Mouse (Mus musculus) intestine, embryonic 16.5 days (tissue): ENCODE measurements around the gene Zfp14. TPM values are rescaled to one million over a fixed set of nuclear protein-coding genes. Genes with fewer than 3 reads are reported as not detected.

Experiments used
- ATAC-seq: fragments of 200-750 bp; cut with Nextera tagmentation; 2 replicates; pipeline ENCODE4 v1.8.0; 2017; ENCODE audit warnings: moderate TSS enrichment, moderate library complexity
- H3K27ac ChIP-seq: fragments of 300-500 bp; sonication (generic); 2 replicates; pipeline ENCODE4 v1.5.1; 2014; ENCODE audit warnings: mild to moderate bottlenecking, low read length
- H3K27me3 ChIP-seq: fragments of 300-500 bp; sonication (generic); replicated peaks from 2 replicates; pipeline ENCODE4 v1.6.1; 2014; ENCODE audit warnings: low read length, control low read depth, mixed read lengths; ENCODE audit not compliant: control insufficient read depth, insufficient read depth
- H3K36me3 ChIP-seq: fragments of 300-500 bp; sonication (generic); 2 replicates; pipeline ENCODE4 v1.6.1; 2014; ENCODE audit warnings: low read length, control low read depth; ENCODE audit not compliant: control insufficient read depth, insufficient read depth
- H3K4me1 ChIP-seq: fragments of 300-500 bp; sonication (generic); 2 replicates; pipeline ENCODE4 v1.6.1; 2014; ENCODE audit warnings: low read length, control low read depth, mixed read lengths; ENCODE audit not compliant: control insufficient read depth, insufficient read depth
- H3K4me2 ChIP-seq: fragments of 300-500 bp; sonication (generic); 2 replicates; pipeline ENCODE4 v1.6.1; 2014; ENCODE audit warnings: low read depth, low read length, control low read depth
- H3K4me3 ChIP-seq: fragments of 300-500 bp; sonication (generic); 2 replicates; pipeline ENCODE4 v1.5.1; 2014; ENCODE audit warnings: mild to moderate bottlenecking, low read length
- H3K9ac ChIP-seq: fragments of 300-500 bp; sonication (generic); 2 replicates; pipeline ENCODE4 v1.6.1; 2014; ENCODE audit warnings: low read depth, low read length
- H3K9me3 ChIP-seq: fragments of 300-500 bp; sonication (generic); 2 replicates; pipeline ENCODE4 v1.6.1; 2016; ENCODE audit warnings: low read length, control low read depth; ENCODE audit not compliant: control insufficient read depth
- WGBS: fragments of 180-500 bp; shearing (Covaris S2); extraction: QIAGEN DNeasy Blood & Tissue Kit; methylation state at CpG from one replicate; pipeline ENCODE4 v1.1.7; 2014; 5-methylcytosine and 5-hydroxymethylcytosine counted together
- polyA plus RNA-seq: library from polyadenylated mRNA; unstranded; fragments of >200 nt; fragmentation: Nextera tagmentation; extraction: Ambion mirVana; gene quantifications from 2 replicates; pipeline ENCODE4 v1.2.1, GENCODE M21; 2015

The Zfp14 gene
- 2.0 and 2.2 TPM in 2 replicates for polyA plus RNA-seq

GRCm38 (mm10) chr7:30050882-30051548, at the start of gene Zfp14:
Gene Zfp14, minus strand, starts transcription at chr7:30051380.
- Histone ChIP-seq H3K27me3 (no peaks in the 10 kb centered on the region), H3K36me3 (no peaks in the 10 kb centered on the region), H3K9me3 (no peaks in the 10 kb centered on the region), H3K4me3 (peak within 1 kb of the TSS; percentile 80), H3K4me2 (peak within 1 kb of the TSS; percentile 90), H3K27ac (peak within 1 kb of the TSS; percentile 67; the same call in 1 of the 2 replicates), H3K9ac (peak within 1 kb of the TSS; percentile 81), H3K4me1 (peaks cover 3% of the 10 kb centered on the region; the same call in 1 of the 2 replicates)
- under 1% methylated on average over 40 of the region's 40 CpGs for WGBS
- peak; percentile 99 for ATAC-seq

DNA sequence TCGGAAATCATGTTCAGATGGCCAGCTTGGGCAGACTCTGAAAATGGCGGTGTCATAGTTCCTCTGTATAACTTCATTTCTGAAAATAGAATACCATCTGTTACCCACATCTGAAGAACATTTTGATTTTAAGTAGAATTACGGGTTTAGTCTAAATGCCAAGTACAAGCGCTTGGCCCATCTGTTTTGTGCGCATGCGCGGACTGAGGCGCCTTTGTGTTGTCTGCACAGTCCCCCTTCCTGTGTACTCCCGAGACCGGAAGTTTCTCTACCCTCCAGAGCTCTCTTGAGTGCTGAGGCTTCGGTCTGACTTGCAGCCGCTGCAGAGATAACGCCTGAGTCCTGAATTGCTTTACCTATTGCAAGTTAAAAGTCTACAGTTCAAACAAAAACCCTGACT, 48.1 kb upstream of the Zfp14 start:
- H3K9me3 ChIP-seq = peaks cover 7% of the 10 kb centered on the region; the same call in 1 of the 2 replicates
- no peak for ATAC-seq
- H3K36me3 ChIP-seq = peaks cover 18% of the 10 kb centered on the region
- H3K9ac ChIP-seq = no peak overlapping the region
- no peaks in the 10 kb centered on the region for H3K27me3 ChIP-seq
- H3K4me1 ChIP-seq = peaks cover 7% of the 10 kb centered on the region; the same call in 1 of the 2 replicates
- WGBS = 93% methylated on average over 13 of the region's 13 CpGs
- no peak overlapping the region for H3K27ac ChIP-seq
- no peak overlapping the region for H3K4me3 ChIP-seq
- H3K4me2 ChIP-seq = no peak overlapping the region

DNA sequence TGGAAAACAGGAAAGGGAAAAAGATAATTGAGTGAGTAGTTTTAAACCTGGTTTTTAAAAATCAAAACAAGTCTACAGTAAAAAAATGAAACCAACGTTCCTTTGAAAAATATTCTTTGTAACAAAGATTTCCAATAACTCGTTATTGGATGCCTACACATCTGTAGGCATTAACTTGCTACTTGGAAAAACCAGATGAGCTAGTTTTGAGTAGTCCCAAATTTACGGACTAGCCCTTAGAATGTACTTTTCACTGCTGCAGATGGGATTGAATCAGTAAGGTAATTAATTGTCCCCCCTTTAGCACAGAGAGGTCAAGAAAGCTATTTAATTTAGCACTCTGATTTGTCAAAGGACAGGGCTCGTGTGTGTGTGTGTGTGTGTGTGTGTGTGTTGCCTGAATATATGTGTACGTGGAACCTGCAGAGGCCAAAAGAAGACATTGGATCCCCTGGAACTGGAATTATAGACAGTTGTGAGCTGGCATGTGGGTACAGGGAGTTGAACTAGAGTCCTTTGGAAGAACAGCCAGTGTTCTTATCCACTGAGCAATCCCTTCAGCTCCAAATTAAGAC, 44.5 kb upstream of the Zfp14 start:
- no peak for ATAC-seq
- Histone ChIP-seq H3K27ac (no peak overlapping the region), H3K4me1 (peaks cover 12% of the 10 kb centered on the region; the same call in 1 of the 2 replicates), H3K4me3 (peak overlapping the region; percentile 74), H3K9me3 (no peaks in the 10 kb centered on the region), H3K4me2 (peak overlapping the region; percentile 72), H3K9ac (peak overlapping the region; percentile 66), H3K36me3 (peaks cover 3% of the 10 kb centered on the region; the same call in 1 of the 2 replicates), H3K27me3 (no peaks in the 10 kb centered on the region)
- WGBS = 3% methylated on average over 5 of the region's 5 CpGs

GRCm38 (mm10) chr7:30094646-30095429, 43.7 kb upstream of the Zfp14 start, which contains the start of gene Zfp260:
Gene Zfp260, plus strand, starts transcription at chr7:30094777.
- peak within 1 kb of the TSS; percentile 72 for H3K4me2 ChIP-seq
- ATAC-seq = peak; percentile 86

DNA sequence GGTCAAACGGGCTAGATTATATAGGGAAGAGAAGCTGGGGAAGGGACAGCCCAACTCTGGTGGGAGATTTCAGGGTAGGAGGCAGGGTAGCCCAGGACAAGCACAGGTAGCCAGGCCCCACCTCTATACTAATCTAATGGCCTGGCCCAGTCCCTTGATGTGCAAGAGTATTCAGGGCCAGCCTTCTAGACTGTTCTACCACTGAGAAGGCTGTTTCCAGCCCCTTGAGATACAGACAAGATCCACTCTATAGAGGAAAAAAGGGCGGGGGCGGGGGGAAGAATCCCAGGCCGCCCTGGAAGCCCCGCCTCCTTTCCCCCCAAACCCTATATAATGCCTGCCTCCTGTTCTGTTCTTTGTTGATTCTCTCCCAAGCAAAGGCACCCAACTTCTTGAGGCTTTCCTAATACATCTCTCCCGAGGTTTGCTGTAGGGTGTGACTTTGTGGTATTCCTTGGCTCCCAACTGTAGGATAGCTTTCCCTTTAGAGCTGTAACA, 42.8 kb upstream of the Zfp14 start:
- ATAC-seq = no peak
- Histone ChIP-seq H3K9me3 (no peaks in the 10 kb centered on the region), H3K4me1 (peaks cover 18% of the 10 kb centered on the region), H3K36me3 (no peaks in the 10 kb centered on the region), H3K9ac (peak overlapping the region; percentile 57), H3K4me2 (peak overlapping the region; percentile 54), H3K27ac (no peak overlapping the region; the same call in 1 of the 2 replicates), H3K4me3 (peak overlapping the region; percentile 74), H3K27me3 (no peaks in the 10 kb centered on the region)
- WGBS = 72% methylated on average over 6 of the region's 6 CpGs

More at GRCm38 (mm10) chr7:30094646-30095429, 43.7 kb upstream of the Zfp14 start, which contains the start of gene Zfp260:
- no peaks in the 10 kb centered on the region for H3K9me3 ChIP-seq
- H3K36me3 ChIP-seq = peaks cover 3% of the 10 kb centered on the region; the same call in 1 of the 2 replicates
- H3K9ac ChIP-seq = peak within 1 kb of the TSS; percentile 83
- H3K4me3 ChIP-seq = peak within 1 kb of the TSS; percentile 74
- no peaks in the 10 kb centered on the region for H3K27me3 ChIP-seq
- under 1% methylated on average over 26 of the region's 26 CpGs for WGBS
- H3K4me1 ChIP-seq = peaks cover 12% of the 10 kb centered on the region; the same call in 1 of the 2 replicates
- H3K27ac ChIP-seq = peak within 1 kb of the TSS; percentile 93

DNA sequence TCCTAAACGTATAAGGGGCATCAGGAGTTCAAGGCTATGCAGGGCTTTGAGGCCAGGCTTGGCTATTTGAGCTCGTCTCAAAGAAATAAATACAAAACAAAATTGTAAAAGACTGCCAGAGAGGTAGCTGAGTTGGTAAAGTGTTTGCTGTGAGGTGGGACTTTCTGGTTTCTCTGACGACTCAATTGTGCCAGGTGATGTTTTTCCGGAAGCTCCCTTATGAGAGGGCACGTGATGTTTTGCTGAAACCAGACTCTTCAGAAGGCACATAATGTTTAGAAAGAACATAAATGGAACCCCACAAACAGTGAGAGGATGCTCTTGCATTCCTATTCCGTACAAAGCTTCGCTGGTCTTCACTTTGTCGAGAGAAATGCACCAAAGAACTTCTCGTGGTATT, 41.5 kb upstream of the Zfp14 start:
- Histone ChIP-seq H3K36me3 (no peaks in the 10 kb centered on the region), H3K27me3 (no peaks in the 10 kb centered on the region), H3K9ac (no peak overlapping the region), H3K4me2 (no peak overlapping the region), H3K4me1 (peaks cover 19% of the 10 kb centered on the region), H3K27ac (no peak overlapping the region), H3K4me3 (no peak overlapping the region), H3K9me3 (no peaks in the 10 kb centered on the region)
- ATAC-seq = no peak
- WGBS = 82% methylated on average over 9 of the region's 9 CpGs

GRCm38 (mm10) chr7:30090970-30091585, 39.9 kb upstream of the Zfp14 start:
- peaks cover 16% of the 10 kb centered on the region for H3K4me1 ChIP-seq
- H3K4me2 ChIP-seq = peak overlapping the region; percentile 77
- 9% methylated on average over 9 of the region's 9 CpGs for WGBS
- H3K27me3 ChIP-seq = no peaks in the 10 kb centered on the region
- peak overlapping the region; percentile 74 for H3K4me3 ChIP-seq
- H3K9ac ChIP-seq = peak overlapping the region; percentile 50; the same call in 1 of the 2 replicates
- no peaks in the 10 kb centered on the region for H3K36me3 ChIP-seq
- no peak; the same call in 1 of the 2 replicates for ATAC-seq
- H3K27ac ChIP-seq = peak overlapping the region; percentile 59
- H3K9me3 ChIP-seq = no peaks in the 10 kb centered on the region

GRCm38 (mm10) chr7:30090092-30090969, 39.2 kb upstream of the Zfp14 start, which contains the start of the genes Gm26920 and Zfp566:
Gene Gm26920, minus strand, starts transcription at chr7:30090410.
Gene Zfp566, minus strand, starts transcription at chr7:30090527.
- Histone ChIP-seq H3K36me3 (no peaks in the 10 kb centered on the region), H3K27me3 (no peaks in the 10 kb centered on the region), H3K9me3 (no peaks in the 10 kb centered on the region), H3K4me2 (peak within 1 kb of the TSS; percentile 77), H3K4me1 (peaks cover 13% of the 10 kb centered on the region), H3K4me3 (peak within 1 kb of the TSS; percentile 74), H3K9ac (peak within 1 kb of the TSS; percentile 72), H3K27ac (peak within 1 kb of the TSS; percentile 64)
- WGBS = under 1% methylated on average over 40 of the region's 40 CpGs
- peak; percentile 94 for ATAC-seq
